Mouse (Mus musculus) ES-E14 (cell line): ENCODE measurements around the gene 9130213A22Rik. TPM values are rescaled to one million over a fixed set of nuclear protein-coding genes. Genes with fewer than 3 reads are reported as not detected.

Experiments used
- DNase-seq: peaks from one replicate; pipeline ENCODE4 v3.0.0-alpha.2; 2013; ENCODE audit warnings: low read depth, low spot score
- H3K27ac ChIP-seq: 2 replicates; pipeline ENCODE4 v1.5.1; 2012; ENCODE audit warnings: low read depth, mild to moderate bottlenecking, low read length, moderate library complexity, mixed read lengths; ENCODE audit not compliant: poor library complexity, insufficient read depth, severe bottlenecking
- H3K36me3 ChIP-seq: 2 replicates; pipeline ENCODE4 v1.6.1; 2012; ENCODE audit warnings: mild to moderate bottlenecking, low read length, moderate library complexity, mixed read lengths; ENCODE audit not compliant: control insufficient read depth, poor library complexity, insufficient read depth, severe bottlenecking
- H3K4me1 ChIP-seq, 2 experiments: fragments of 150-350 bp in 1 of 2; sonication (generic) in 1 of 2; 2 replicates each; pipeline ENCODE4 v1.6.1; 2012; ENCODE audit warnings: low read length in 2 of 2, mild to moderate bottlenecking in 1 of 2, mixed read lengths in 1 of 2; ENCODE audit not compliant: control insufficient read depth in 2 of 2, insufficient read depth in 2 of 2, poor library complexity in 1 of 2
- H3K4me3 ChIP-seq, 2 experiments: fragments of 150-350 bp in 1 of 2; sonication (generic) in 1 of 2; 2 replicates each; pipeline ENCODE4 v1.5.1; 2012; ENCODE audit warnings: low read length in 2 of 2, low read depth in 1 of 2, mild to moderate bottlenecking in 1 of 2, mixed read lengths in 1 of 2; ENCODE audit not compliant: insufficient read depth in 1 of 2, poor library complexity in 1 of 2, severe bottlenecking in 1 of 2
- H3K9ac ChIP-seq: 2 replicates; pipeline ENCODE4 v1.6.1; 2012; ENCODE audit warnings: low read depth, mild to moderate bottlenecking, low read length, mixed read lengths; ENCODE audit not compliant: poor library complexity, insufficient read depth, severe bottlenecking
- H3K9me3 ChIP-seq: fragments of 150-350 bp; sonication (generic); 2 replicates; pipeline ENCODE4 v1.6.1; 2012; ENCODE audit warnings: low read depth, mild to moderate bottlenecking, low read length; ENCODE audit not compliant: control insufficient read depth, insufficient read depth
- CHD2 ChIP-seq: IDR thresholded peaks from 2 replicates; pipeline ENCODE4 v1.6.1; 2014; ENCODE audit warnings: mild to moderate bottlenecking, low read depth, low read length, inconsistent platforms
- HCFC1 ChIP-seq: IDR thresholded peaks from 2 replicates; pipeline ENCODE4 v1.6.1; 2012; ENCODE audit warnings: low read length, inconsistent platforms, borderline replicate concordance; ENCODE audit not compliant: insufficient read depth
- MAFK ChIP-seq: IDR thresholded peaks from 2 replicates; pipeline ENCODE4 v1.6.1; 2014; ENCODE audit warnings: mild to moderate bottlenecking, low read depth, low read length, inconsistent platforms; ENCODE audit not compliant: insufficient read depth
- ZC3H11A ChIP-seq: IDR thresholded peaks from 2 replicates; pipeline ENCODE4 v1.6.1; 2012; ENCODE audit warnings: low read depth, mild to moderate bottlenecking, inconsistent platforms, low read length, borderline replicate concordance
- ZNF384 ChIP-seq: IDR thresholded peaks from 2 replicates; pipeline ENCODE4 v1.6.1; 2012; ENCODE audit warnings: low read depth, low read length, inconsistent platforms
- in situ Hi-C, 2 experiments: fragments of 600-800 bp; cut with MboI; formaldehyde crosslinking; loops; one replicate each; pipeline ENCODE4 v1.15.1; 2025; ENCODE audit warnings: low sequenced_read_pairs in 2 of 2, inconsistent platforms in 1 of 2; ENCODE audit not compliant: unreplicated experiment in 2 of 2
- total RNA-seq: library from RNA; depleted of rRNA; stranded (reverse); fragments of 300-350 nt; gene quantifications from 2 replicates; pipeline ENCODE4 v1.2.3, GENCODE M21; 2012

The 9130213A22Rik gene
- total RNA-seq, 1 experiment, result not detected

DNA sequence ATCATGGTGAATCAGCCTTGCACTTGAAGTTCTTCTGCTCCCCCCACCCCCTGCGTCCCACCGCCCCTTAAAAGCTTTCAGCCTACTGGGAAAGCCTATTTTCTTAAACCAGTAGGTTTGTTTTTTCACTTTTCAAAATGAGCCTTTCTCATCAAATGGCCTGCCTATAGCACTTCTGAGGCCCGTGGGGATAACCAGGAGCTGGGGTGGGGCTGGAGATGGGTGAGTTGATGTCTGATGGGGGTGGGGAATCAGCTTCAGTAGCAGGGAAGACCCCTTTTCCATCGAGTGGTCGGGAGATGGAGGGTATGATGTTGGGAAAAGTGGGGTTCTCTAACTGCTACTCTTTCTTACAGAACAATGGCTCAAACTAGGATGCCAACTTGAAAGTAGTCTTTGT is 5.5 kb downstream of the 9130213A22Rik start:
- in situ Hi-C loops, result no loop called here
- DNase-seq, result no peak
- H3K9ac ChIP-seq, result no peak overlapping the region
- no peak overlapping the region for H3K27ac ChIP-seq
- no peaks in the 10 kb centered on the region for H3K9me3 ChIP-seq
- TF ChIP-seq CHD2 (no peak), ZNF384 (no peak)
- H3K4me1 ChIP-seq, result peaks cover 0 to 4% of the 10 kb centered on the region in 2 experiments; a peak in 1 of 4 replicates
- H3K4me3 ChIP-seq, result no peak overlapping the region
- H3K36me3 ChIP-seq, result no peaks in the 10 kb centered on the region

GRCm38 (mm10) chr11:69114621-69115020 is 7.8 kb downstream of the 9130213A22Rik start:
- in situ Hi-C loops, result no loop called here
- TF ChIP-seq CHD2 (no peak), ZNF384 (no peak), ZC3H11A (no peak), MAFK (no peak), HCFC1 (no peak)
- Histone ChIP-seq H3K36me3 (no peaks in the 10 kb centered on the region), H3K4me1 (peaks cover 2 to 3% of the 10 kb centered on the region in 2 experiments; a peak in 1 of 4 replicates), H3K27ac (no peak overlapping the region), H3K9me3 (no peaks in the 10 kb centered on the region), H3K9ac (no peak overlapping the region), H3K4me3 (no peak overlapping the region)
- no peak for DNase-seq

- Histone ChIP-seq H3K4me3 (no peak overlapping the region), H3K27ac (no peak overlapping the region), H3K9me3 (no peaks in the 10 kb centered on the region), H3K4me1 (peaks cover 2 to 7% of the 10 kb centered on the region in 2 experiments; a peak in 1 of 4 replicates), H3K36me3 (no peaks in the 10 kb centered on the region), H3K9ac (no peak overlapping the region)
- no peak for DNase-seq
- in situ Hi-C loops, result no loop called here
- TF ChIP-seq CHD2 (no peak), HCFC1 (no peak), MAFK (no peak), ZC3H11A (no peak), ZNF384 (no peak)
Observed at GRCm38 (mm10) chr11:69114018-69114417, 8.4 kb downstream of the 9130213A22Rik start.

DNA sequence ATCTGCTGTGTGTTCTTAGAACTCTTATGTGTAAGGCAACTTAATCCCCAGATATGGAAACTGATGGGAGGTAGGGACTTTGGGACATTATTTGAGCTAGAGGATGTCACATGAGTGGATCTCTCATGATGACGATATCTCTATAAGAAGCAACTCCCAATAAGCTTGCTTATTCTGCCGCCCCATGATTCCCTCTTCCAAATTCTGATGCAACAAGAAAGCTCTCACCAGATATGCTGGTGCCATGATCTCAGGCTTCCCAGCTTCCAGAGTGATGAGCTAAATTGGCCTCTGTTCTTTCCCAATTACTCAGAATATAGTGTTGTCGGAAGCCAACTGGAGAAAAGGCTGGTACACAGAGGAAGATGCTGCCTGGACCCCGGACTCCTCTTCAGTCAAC is 10.5 kb downstream of the 9130213A22Rik start:
- no peaks in the 10 kb centered on the region for H3K9me3 ChIP-seq
- H3K9ac ChIP-seq, result no peak overlapping the region
- peaks cover 2 to 7% of the 10 kb centered on the region in 2 experiments; a peak in 1 of 4 replicates for H3K4me1 ChIP-seq
- H3K27ac ChIP-seq, result no peak overlapping the region
- in situ Hi-C loops, result no loop called here
- no peak overlapping the region for H3K4me3 ChIP-seq
- H3K36me3 ChIP-seq, result peaks cover 8% of the 10 kb centered on the region; the same call in 1 of the 2 replicates
- no peak for DNase-seq
- TF ChIP-seq CHD2, result no peak
- no peak for TF ChIP-seq MAFK
- no peak for TF ChIP-seq ZNF384
- TF ChIP-seq ZC3H11A, result no peak
- TF ChIP-seq HCFC1, result no peak
